Mouse (Mus musculus): ENCODE measurements around the gene LTO1. TPM values are rescaled to one million over a fixed set of nuclear protein-coding genes. Genes with fewer than 3 reads are reported as not detected.

LTO1 gene
- total RNA-seq, 2 experiments from 2014 or later = 10.3 to 27.4 TPM

Other genes starting within 250 kb of the LTO1 start
- not detected in 2 replicates for gene Ano1, start 163.1 kb upstream of the LTO1 start, total RNA-seq (2015)
- gene Ano1, start 163.1 kb upstream of the LTO1 start, total RNA-seq (2017) = not detected in 2 replicates
- gene Fgf3, start 77.0 kb upstream of the LTO1 start, total RNA-seq (2015) = 1.0 and 2.1 TPM in 2 replicates
- 0.37 and 1.4 TPM in 2 replicates for gene Fgf3, start 77.0 kb upstream of the LTO1 start, total RNA-seq (2017)
- not detected in 2 replicates for gene Fgf4, start 67.7 kb upstream of the LTO1 start, total RNA-seq (2015)
- not detected in 2 replicates for gene Fgf4, start 67.7 kb upstream of the LTO1 start, total RNA-seq (2017)
- gene Fgf15, start 18.6 kb upstream of the LTO1 start, total RNA-seq (2015) = not detected in 2 replicates
- not detected in 2 replicates for gene Fgf15, start 18.6 kb upstream of the LTO1 start, total RNA-seq (2017)
- 8.6 and 10.3 TPM in 2 replicates for gene Ccnd1, start 24.8 kb downstream of the LTO1 start, total RNA-seq (2015)
- gene Ccnd1, start 24.8 kb downstream of the LTO1 start, total RNA-seq (2017) = 9.5 and 12.5 TPM in 2 replicates